Mouse (Mus musculus): ENCODE data around the gene Surf2.
"Not testable (repeated sequence)": the region's sequence is repeated elsewhere in the genome, so short reads cannot be mapped to it uniquely, and the experiment has no call there.

Surf2 gene

DNA sequence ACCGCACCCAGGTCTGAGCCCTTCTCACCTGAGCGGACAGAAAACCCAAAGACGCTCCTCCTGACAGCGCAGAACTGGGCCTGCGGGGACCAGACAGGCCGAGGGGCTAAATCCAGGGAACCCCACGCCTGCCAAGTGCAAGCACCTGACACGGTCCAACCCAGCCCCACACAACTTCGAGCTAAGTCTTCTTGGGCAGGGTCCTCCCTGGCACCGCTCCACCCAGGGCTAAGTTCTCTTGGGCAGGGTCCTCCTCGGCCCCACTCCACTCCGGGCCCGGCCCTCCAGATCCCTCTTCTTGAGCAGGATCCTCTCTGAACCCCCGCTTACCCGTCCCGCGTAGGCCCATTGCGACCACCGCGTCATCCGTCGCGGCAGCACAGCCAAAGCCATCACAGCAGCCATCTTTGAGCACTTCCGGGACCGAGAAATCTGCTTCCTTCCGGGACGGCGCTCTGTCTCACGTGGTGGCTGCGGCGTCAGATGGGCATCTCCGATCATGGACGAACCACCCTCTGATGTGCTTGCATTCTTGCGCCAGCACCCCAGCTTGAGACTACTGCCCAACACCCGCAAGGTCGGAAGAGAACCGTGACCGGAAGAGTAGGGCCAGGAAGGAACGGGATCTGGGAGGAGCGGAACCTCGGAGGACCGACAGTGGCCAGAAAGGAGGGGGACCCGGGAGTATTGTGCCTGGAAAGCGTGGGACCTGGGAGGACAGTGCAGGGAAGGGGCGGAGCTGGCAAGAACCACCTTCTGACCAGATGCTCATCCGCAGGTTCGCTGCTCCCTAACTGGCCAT, at the start of gene Surf2, which contains the start of gene Surf1:
Gene Surf2 (plus strand): TSS at position 441 of the 802 bp plus-strand sequence.
Gene Surf1 (minus strand): TSS at position 604 of the 802 bp plus-strand sequence.
- DNase-seq (ENCODE audit: low read depth): peak; percentile 88

DNA sequence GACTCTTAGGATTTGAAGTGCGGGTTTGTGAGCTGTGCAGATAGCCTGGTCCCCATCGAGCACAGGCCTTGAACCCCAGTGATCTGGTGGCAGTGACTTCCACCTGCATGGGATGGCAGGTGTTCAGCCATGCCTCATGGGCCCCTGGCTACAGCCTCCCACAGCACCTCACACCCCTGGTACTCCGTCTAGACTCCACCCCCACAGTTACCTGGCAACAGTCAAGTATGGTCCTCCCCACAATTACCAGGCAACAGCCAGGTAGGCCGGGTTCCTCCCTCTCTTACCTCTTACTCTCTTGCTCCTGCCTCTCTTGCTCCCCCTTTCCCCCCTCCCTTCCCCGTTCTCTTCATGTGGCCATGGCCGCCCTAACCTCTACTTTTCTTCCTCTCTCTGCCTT, 45.5 kb upstream of the Surf2 start:
- no peak for DNase-seq (ENCODE audit: low read depth)

DNA sequence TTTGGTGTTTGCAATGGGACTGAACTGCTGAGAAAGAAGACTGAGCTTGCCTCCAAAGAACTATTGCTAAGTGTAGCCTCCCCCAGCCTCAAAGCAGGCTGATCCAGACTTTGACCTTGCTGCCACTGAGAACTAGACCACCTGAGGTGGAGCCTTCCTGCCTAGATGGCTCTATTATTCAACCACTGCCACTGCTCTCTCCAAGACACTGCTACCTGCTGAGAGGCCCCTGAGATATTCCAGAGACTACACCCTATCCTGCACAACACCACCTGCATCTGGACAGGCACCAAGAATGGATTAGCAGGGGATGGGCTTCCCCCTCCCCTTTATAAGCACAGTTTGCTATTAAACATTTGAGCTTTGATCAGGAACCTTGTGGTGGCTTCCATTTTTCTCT, 37.6 kb upstream of the Surf2 start:
- DNase-seq (ENCODE audit: low read depth): no peak

DNA sequence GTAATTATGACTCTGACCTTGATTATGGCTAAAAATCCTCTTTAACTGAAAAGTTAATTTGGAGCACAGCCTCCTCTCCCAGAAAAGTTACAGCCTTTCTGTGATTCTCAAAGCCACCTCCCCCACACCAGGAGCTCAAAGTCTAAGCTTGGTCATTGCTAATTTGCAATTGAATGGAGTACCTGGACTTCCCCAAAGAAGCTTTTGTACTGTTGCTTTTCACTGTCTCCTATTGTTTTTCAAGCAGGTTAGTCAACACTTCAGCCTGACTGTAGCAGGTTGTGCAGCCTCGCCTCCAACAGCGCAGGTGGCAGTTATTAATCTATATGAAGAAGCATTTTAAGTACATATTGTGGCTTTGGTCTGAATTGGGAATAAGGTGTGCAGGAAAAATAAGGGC, 30.6 kb upstream of the Surf2 start:
- not testable (repeated sequence) for DNase-seq (ENCODE audit: low read depth)

DNA sequence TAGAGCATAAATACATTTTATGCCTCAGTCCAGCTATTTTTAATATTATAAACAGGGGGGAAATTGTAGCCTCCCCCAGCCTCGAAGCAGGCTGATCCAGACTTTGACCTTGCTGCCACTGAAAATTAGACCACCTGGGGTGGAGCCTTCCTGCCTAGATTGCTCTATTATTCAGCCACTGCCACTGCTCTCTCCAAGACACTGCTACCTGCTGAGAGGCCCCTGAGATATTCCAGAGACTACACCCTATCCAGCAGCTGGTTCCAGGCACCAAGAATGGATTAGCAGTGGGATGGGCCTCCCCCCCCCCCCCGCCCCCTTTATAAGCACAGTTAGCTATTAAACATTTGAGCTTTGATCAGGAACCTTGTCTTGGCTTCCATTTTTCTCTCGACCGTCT, 30.0 kb upstream of the Surf2 start:
- not testable (repeated sequence) for DNase-seq (ENCODE audit: low read depth)

DNA sequence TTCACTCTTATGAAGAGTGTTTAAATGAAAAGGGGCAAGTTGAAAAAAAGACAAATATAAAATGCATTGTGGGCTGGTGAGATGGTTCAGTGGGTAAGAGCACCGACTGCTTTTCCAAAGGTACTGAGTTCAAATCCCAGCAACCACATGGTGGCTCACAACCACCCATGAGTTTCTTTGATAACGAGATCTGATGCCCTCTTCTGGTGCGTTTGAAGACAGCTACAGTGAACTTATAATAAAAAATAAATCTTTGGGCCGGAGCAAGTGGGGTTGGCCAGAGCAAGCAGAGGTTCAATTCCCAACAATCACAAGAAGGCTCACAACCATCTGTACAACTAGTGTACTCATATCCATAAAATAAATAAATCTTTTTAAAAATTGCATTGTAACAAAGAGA, 20.3 kb upstream of the Surf2 start:
- no peak for DNase-seq (ENCODE audit: low read depth)

DNA sequence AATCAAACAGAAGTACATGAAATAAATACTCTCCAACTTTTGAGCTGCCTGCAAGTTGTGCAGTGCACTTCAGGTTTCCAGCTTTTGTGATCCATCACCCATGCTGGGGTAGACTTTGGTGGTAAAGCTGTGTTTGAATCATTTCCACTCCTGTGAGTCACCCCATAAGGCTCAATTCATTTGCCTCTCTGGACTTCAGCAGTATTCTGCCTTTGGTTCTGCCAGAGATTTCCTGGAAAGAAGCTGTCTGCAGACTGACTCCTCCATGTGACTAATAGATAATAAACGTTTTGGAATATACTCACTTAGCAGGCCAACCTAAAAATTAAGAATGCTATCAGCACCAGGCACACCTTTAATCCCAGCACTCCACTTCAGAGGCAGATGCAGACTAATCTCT, 15.4 kb upstream of the Surf2 start:
- peak; percentile 63 for DNase-seq (ENCODE audit: low read depth)

DNA sequence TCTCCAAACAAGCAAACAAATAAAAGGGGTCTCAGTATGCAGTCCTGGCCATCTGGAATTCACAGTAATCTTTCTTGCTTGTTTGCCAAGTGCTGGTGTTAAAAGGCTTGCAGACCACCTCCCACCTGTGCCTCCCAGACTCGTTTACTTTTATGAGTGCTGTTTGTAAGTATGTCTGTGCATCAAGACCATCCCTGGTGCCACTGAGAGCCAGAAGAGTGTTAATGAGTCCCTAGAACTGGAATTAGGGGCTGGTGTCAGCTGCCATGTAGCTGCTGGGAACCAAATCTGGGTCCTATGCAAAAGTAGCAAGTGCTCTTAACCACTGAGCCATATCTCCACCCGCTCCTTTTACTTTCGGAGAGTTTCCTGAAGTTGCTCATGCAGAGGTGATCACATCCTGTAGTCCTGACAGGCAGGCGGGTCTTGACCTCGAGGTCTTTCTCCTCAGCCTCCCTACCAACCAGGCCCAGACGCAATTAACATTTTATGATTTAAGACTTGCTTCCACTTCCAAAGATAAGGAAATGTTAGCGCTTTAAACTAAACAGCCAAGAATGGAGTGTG, 14.2 kb upstream of the Surf2 start:
- DNase-seq (ENCODE audit: low read depth): no peak

DNA sequence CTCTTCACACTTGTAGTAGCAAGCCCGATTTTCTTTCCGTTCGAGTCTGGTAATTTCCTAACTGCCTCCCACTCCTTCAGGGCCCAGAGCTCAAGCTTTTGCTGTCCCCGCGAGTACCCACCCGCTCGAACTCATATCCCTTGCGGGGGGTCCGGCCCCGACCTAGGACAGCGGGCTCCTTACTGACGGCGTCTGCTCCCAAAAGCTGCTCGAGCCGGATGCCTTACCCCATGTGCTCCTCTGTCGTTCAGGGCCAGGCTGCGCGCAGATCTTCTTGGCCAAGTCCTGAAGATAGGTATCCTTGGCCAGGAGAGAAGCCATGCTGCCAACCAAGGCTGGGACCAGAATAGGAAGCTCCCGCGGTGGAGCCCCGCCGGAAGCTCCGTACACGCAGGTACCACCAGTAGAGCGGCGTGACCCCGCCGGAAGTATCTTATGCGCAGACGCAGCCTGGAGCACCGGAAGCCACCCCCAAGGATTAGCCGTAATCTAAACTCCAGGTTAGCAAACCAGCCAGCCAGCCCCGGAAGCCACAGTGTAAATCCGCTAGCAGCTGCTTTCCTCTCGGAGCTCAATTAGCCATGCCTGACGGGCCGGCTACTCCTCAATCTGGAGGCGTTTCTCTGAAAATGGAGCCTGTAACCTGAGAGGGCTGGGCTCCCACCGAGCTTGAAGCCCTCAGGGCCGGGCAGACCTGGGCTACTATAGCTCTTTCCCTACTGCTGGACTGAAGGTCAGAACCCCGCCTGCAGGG, 13.5 kb upstream of the Surf2 start, which contains the start of gene Surf6:
Gene Surf6 (minus strand): TSS at position 413 of the 754 bp plus-strand sequence.
- DNase-seq (ENCODE audit: low read depth): peak; percentile 94

DNA sequence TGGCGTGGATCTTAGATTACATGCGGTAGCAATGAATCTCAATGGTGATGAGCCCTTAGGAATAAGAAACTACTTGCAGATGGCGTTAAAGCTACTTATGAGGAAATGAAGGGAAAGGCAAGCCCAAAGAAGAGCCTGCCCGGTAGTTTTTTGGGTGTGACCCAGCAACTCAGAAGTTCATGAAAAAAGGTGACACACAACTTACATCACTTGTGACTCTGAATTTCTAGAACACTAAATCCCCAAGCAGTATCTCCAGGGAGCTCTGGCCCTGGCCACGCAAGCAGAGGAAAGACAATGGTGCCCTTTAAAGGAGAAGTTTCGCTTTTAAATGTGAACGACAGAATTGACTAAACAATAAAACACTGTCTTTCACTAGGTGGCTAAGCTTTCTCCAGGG, 12.9 kb upstream of the Surf2 start:
- no peak for DNase-seq (ENCODE audit: low read depth)

DNA sequence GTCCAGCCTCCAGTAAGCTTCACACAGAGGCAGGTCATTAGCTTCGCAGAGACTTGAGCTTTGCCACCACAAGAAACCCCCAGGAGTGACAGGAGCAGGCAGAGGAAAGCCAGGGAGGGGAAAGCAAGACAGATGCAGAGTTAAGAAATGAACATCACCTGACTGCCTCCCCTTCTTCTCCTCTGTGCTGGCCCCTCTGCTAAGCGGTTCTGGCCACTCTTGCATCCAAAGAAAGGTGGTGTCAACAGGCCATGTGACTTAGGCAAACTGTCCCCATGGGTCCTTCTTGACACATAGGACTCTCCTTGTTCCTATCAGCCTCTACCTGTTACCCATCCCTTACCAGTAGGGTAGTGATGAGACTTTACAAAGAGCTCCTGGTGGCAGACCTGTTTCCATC, 10.2 kb upstream of the Surf2 start:
- no peak for DNase-seq (ENCODE audit: low read depth)

DNA sequence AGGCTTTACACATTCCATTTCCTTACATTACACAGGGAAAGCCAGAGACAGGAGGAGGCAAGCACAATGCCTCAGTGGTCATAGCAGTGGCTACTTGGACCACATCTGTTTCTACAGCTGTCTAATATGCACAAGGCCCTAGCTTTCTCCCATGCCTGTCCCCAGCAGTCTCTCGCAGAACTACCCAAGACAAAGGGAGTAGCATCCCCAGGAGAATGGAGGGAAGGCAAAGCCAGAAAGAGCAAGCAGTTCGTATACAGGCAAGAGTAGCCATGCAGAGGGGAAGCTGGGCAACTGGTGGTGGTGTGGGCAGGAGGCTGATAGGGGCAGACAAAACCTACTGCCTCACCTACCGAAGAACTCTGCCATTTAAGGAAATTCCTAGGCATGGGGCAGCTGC, 9.7 kb upstream of the Surf2 start:
- DNase-seq (ENCODE audit: low read depth): no peak

DNA sequence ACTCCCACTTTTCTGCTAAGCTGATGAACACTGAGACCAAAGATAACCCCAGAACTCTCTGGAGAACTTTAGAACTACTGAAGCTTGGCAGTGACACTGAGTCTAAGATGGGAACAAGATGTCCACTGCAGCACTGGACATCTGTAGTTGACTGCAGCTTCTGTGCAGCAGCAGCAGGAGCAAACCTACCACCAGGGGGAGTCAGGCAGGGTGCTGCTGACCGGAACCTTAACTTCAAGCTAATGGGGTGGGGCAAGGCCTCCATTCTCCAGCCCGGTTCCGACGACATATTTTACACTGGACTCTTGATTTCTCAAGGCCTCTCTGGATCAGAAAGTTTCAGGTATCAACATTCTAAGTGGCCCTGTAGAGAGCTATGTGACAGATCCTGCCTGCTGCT, 9.1 kb upstream of the Surf2 start:
- DNase-seq (ENCODE audit: low read depth): peak; percentile 76

DNA sequence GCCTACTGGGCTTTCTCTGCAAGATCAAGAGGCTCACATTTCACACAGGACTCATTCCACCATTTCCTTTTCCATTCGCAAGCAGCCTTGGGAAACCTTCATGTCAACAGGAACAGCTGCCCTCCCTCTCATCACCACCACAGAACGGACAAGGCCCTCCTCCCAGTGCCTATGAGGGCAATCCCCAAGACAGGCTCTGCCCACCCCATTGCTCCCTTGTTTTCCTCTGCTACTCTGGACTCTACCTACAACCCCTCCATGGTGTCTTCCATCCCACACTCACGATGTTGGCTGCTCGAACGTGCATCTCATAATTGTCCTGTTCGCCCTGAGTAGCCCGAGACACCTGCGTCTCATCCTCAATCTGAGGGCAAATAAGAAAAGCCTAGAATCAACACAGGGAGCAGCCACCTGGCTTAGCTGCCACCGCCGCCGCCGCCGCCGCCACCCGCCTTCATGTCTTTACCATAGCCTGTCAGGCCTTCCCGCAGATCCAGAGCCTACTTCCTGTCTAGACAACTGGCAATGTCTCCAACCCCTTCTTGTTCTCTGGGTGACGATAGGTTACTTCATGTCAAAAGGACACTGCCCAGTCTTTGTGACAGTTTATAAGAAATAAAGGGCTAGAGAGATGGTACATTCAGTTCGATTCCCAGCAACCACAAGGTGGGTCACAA, 7.3 kb upstream of the Surf2 start:
- DNase-seq (ENCODE audit: low read depth): no peak

DNA sequence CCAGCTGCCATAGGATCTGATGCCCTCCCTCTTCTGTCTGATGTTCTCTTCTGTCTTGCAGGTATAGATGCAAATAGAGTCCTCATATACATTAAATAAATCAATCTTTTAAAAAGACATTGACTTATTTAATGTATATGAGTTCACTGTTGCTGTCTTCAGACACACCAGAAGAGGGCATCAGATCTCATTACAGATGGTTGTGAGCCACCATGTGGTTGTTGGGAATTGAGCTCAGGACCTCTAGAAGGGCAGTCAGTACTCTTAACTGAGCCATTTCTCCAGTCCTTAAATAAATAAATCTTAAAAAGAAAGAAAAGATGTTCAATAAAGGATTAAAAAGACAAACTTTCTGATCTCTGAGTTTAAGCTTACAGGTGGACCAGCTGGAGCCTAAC, 6.8 kb upstream of the Surf2 start:
- no peak for DNase-seq (ENCODE audit: low read depth)

DNA sequence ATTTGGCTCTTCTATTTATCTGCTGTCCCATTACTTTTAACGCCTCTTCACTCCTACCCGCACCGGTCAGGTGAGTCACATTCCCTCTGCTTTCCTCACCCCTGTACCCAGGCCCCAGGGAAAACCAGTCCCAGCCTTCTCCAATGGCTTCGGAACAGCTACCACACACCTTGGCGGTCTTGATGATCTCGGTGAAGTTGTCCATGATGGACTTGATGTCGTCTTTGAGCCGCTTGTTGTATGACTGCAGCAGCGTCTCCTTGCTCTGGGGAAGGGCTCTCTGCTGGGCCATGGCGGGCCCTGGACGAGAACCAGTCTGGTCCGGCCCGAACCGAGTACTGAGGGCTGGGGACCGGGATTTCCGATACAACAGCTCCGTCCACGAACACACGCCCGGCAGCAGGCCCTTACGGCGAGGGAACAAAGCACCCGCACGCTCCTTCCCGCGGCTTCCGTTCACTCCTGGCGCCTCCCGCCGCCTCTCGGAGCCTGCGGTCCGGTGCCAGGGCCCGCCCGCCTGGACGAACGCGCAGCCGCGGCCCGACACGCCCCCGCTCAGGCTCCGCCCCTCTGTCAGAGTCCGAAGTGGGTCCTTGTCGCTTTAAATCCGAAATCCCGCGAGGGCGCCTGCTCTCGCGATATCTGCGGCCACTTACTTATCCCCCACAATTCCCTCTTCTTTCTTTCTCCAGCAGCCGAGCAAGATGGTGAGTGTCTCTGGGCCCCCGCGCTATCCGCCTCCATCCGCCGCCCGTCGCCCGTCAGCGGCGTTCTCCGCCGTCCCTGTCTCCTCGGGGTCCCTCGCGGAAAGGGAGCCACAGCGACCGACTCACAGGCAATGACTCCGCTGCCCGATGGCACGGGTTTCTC, 5.8 kb upstream of the Surf2 start, which contains the start of the genes Med22 and Rpl7a:
Gene Med22 (minus strand): TSS at position 554 of the 870 bp plus-strand sequence.
Gene Rpl7a (plus strand): TSS at position 641 of the 870 bp plus-strand sequence.
- DNase-seq (ENCODE audit: low read depth): peak; percentile 100

DNA sequence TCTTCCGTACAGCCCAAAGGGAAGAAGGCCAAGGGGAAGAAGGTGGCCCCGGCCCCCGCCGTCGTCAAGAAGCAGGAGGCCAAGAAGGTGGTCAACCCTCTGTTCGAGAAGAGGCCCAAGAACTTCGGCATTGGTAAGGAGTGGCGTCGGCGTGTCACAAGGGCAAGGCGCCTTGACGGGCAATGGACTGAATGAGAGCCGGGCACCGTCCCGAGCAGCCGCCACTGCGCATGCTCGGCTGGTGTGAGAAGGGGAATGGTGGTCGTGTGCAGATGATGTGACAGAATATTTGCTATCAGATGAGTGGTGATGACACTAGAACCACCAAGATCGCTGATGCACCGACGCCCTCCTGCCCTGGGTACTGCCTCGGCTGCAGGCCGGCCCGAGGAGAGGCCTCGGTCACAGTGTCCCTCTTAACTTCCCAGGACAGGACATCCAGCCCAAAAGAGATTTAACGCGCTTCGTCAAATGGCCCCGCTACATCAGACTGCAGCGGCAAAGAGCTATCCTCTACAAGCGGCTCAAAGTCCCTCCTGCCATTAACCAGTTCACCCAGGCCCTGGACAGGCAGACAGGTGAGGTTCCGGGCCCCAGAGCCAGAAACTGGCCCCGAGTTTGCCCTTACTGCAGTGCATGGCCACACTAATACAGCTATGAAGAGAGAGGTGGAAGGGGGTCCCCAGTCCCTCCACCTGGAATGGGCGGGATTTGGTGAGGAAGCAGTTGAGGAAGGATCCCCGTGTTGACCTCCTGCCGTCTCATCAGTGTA, 5.0 kb upstream of the Surf2 start:
- peak; percentile 67 for DNase-seq (ENCODE audit: low read depth)

DNA sequence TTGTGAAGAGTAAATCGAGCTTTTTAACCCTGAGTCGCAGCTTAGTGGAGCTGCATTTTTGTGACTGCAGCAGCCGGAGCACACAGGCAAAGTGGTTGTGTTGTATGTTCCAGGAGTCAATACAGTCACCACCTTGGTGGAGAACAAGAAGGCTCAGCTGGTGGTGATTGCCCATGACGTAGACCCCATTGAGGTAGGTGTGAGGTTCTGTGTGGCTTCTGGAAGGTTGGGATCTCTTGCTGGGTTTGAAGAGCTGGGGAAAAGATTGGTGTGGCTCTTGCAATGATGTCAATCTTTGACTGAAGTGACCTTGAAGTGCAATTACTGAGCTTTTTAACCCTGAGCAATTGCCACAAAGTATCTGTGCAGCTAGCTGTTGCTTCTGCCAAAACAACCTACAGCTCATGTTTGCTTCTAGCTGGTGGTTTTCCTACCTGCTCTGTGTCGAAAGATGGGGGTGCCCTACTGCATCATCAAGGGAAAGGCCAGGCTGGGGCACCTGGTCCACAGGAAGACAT, 3.9 kb upstream of the Surf2 start:
- DNase-seq (ENCODE audit: low read depth): no peak

DNA sequence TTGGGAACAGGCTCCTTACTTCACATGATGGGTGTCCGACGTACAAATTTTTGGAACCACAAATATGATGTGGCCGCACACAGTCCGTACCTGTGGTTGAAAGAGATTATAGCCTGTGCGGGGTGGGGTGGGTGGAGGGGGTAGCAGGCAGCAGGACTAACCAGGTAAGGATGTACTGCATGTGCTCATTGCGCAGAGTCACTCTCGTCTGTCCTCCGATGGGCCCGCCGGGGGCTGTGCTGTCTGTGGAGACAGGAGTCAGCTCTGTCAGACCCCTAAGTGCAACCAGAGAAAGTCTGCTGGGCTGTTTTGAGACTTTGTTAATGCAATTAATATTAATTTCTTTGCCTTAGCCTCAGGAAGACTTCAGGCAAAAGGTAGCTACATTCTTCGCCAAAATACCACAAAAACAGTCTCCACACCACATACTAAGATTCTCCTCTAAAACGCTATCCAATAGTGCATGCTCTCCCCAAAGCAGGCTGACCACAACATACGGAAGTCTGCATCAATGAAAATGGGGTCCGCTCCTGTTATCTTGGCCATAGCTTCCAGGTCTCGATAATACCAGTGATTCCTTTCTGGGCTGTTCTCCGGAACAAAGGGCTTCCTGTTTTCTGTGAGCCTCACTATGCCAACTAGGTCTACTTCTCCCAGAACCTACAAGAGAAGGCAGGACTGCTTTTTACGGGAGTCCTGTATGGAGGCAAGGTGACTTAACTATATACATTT, 2.6 kb upstream of the Surf2 start:
- no peak for DNase-seq (ENCODE audit: low read depth)

All from NIH3T3 (cell line).